Mouse (Mus musculus): ENCODE data around the gene Polr1b. TPM values are rescaled to one million over a fixed set of nuclear protein-coding genes. Genes with fewer than 3 reads are reported as not detected.

Polr1b gene
- polyA plus RNA-seq, 1 experiment from 2014 or later = 33.6 TPM

DNA sequence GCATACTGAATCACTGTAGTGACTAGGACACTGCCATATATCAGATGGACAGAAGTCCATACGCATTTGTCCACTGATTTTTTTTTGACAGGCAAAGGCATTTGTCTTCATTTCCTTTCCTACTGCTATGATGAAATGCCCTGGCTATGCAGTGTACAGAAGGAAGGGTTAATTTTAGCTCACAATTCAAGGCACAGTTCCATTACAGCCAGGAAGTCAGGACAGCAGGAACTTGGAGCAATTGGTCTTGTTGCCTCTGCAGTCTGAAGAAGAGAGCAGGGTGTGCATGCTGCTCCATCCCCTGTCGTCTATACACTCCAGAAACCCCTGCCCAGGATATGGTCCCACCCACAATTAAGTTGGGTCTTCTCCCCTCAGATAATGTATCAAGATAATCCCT is 21.6 kb upstream of the Polr1b start:
- no peak overlapping the region for H3K4me2 ChIP-seq (replicated peaks)
- H3K27me3 ChIP-seq = no peaks in the 10 kb centered on the region
- 84% methylated on average over 2 of the region's 2 CpGs for WGBS
- H3K4me3 ChIP-seq = no peak overlapping the region
- no peak overlapping the region for H3K9ac ChIP-seq
- H3K4me1 ChIP-seq = no peaks in the 10 kb centered on the region
- ATAC-seq (ENCODE audit: insufficient number of reproducible peaks, insufficient read depth, low FRiP score, low TSS enrichment) = no peak
- H3K9me3 ChIP-seq = no peaks in the 10 kb centered on the region
- peaks cover 56% of the 10 kb centered on the region; the same call in 1 of the 2 replicates for H3K36me3 ChIP-seq
- H3K27ac ChIP-seq = no peak overlapping the region

GRCm38 (mm10) chr2:129081097-129081496 is 19.7 kb upstream of the Polr1b start:
- Histone ChIP-seq H3K4me3 (no peak overlapping the region), H3K27me3 (no peaks in the 10 kb centered on the region), H3K9me3 (no peaks in the 10 kb centered on the region), H3K4me1 (no peaks in the 10 kb centered on the region), H3K9ac (no peak overlapping the region), H3K4me2 (replicated peaks) (no peak overlapping the region), H3K27ac (no peak overlapping the region), H3K36me3 (peaks cover 65% of the 10 kb centered on the region)
- 61% methylated on average over 13 of the region's 13 CpGs for WGBS
- no peak for ATAC-seq (ENCODE audit: insufficient number of reproducible peaks, insufficient read depth, low FRiP score, low TSS enrichment)

GRCm38 (mm10) chr2:129083514-129083913 is 17.3 kb upstream of the Polr1b start:
- Histone ChIP-seq H3K4me2 (replicated peaks) (no peak overlapping the region), H3K27ac (no peak overlapping the region), H3K4me1 (no peaks in the 10 kb centered on the region), H3K27me3 (no peaks in the 10 kb centered on the region), H3K9ac (no peak overlapping the region), H3K4me3 (no peak overlapping the region), H3K9me3 (no peaks in the 10 kb centered on the region), H3K36me3 (peaks cover 51% of the 10 kb centered on the region)
- ATAC-seq (ENCODE audit: insufficient number of reproducible peaks, insufficient read depth, low FRiP score, low TSS enrichment) = no peak
- WGBS = 90% methylated on average over 5 of the region's 5 CpGs

- Histone ChIP-seq H3K9me3 (no peaks in the 10 kb centered on the region), H3K36me3 (peaks cover 53% of the 10 kb centered on the region), H3K4me2 (replicated peaks) (no peak overlapping the region), H3K27ac (no peak overlapping the region), H3K27me3 (no peaks in the 10 kb centered on the region), H3K4me3 (no peak overlapping the region), H3K4me1 (no peaks in the 10 kb centered on the region), H3K9ac (no peak overlapping the region)
- WGBS = 50% methylated on average over 2 of the region's 2 CpGs
- ATAC-seq (ENCODE audit: insufficient number of reproducible peaks, insufficient read depth, low FRiP score, low TSS enrichment) = no peak
Measured at GRCm38 (mm10) chr2:129084959-129085358, 15.8 kb upstream of the Polr1b start.

GRCm38 (mm10) chr2:129087520-129087919 is 13.3 kb upstream of the Polr1b start:
- Histone ChIP-seq H3K9me3 (no peaks in the 10 kb centered on the region), H3K4me2 (replicated peaks) (no peak overlapping the region), H3K4me3 (no peak overlapping the region), H3K9ac (no peak overlapping the region), H3K4me1 (no peaks in the 10 kb centered on the region), H3K27ac (no peak overlapping the region), H3K27me3 (no peaks in the 10 kb centered on the region), H3K36me3 (peaks cover 48% of the 10 kb centered on the region)
- no peak for ATAC-seq (ENCODE audit: insufficient number of reproducible peaks, insufficient read depth, low FRiP score, low TSS enrichment)
- 97% methylated on average over 1 of the region's 1 CpGs for WGBS

- Histone ChIP-seq H3K27ac (no peak overlapping the region), H3K9me3 (no peaks in the 10 kb centered on the region), H3K27me3 (no peaks in the 10 kb centered on the region), H3K9ac (no peak overlapping the region), H3K4me2 (replicated peaks) (no peak overlapping the region), H3K36me3 (peaks cover 65% of the 10 kb centered on the region), H3K4me1 (no peaks in the 10 kb centered on the region), H3K4me3 (no peak overlapping the region)
- ATAC-seq (ENCODE audit: insufficient number of reproducible peaks, insufficient read depth, low FRiP score, low TSS enrichment) = no peak
- WGBS = 80% methylated on average over 4 of the region's 4 CpGs
Measured at GRCm38 (mm10) chr2:129090370-129090769, 10.4 kb upstream of the Polr1b start.

DNA sequence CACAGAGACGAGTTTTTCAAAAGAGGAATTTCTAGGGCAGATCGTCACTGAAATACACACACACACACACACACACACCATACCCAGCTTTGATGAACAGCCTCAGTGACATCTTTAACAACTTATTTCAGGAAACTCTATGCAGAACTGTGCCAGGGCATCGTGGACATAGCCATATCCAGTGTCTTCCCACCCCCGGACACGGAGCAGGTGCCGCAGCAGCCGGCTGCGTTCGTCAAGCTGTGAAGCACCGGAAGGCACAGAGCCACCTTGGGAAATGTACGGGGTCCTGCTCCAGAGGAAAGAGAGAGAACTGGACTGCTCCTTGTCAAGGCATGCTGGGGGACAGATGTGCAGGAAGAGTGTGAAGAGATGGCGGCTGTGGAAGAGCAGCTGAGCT is 8.0 kb upstream of the Polr1b start:
- Histone ChIP-seq H3K9ac (no peak overlapping the region), H3K27ac (no peak overlapping the region), H3K9me3 (no peaks in the 10 kb centered on the region), H3K36me3 (peaks cover 53% of the 10 kb centered on the region), H3K27me3 (no peaks in the 10 kb centered on the region), H3K4me1 (no peaks in the 10 kb centered on the region), H3K4me2 (replicated peaks) (no peak overlapping the region), H3K4me3 (no peak overlapping the region)
- ATAC-seq (ENCODE audit: insufficient number of reproducible peaks, insufficient read depth, low FRiP score, low TSS enrichment) = no peak
- 95% methylated on average over 12 of the region's 12 CpGs for WGBS

DNA sequence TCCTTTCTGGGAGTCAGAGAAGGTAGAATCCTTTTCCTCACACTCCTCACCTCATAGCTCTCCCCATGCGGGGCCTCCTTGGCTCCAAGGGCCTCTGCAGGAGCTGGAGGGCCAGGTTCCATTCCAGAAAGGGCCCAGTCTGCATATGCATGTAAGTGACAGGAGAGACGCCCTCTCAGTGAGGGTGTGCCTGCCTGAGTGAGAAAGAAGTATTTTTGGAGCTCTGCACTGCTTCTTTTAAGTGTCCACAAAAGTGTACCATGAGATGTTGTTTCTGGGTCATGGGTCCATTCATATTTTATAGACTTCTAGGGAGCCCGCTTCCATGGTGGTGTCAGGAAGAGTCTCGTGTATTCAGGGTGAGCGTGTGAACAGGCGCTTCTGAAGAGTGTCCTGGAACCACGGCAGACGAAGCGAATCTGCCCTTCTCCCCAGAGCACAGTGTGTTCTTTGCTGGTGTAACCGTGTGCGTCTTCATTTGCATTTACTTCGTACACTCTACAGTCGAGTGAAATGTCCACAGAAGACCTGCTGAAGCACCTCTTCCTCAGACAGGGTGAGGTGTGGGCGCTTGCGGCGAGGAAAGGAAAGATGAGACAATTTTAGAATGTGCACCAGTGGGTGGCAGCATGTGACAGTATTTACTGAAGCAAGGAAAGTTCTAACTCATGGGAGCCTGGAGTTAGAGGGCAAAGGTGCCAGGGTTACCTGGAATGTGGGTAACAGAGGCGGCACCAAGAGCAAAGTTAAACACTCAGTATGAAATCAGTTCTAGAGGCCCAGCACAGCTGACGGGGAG is 6.7 kb upstream of the Polr1b start:
- ATAC-seq (ENCODE audit: insufficient number of reproducible peaks, insufficient read depth, low FRiP score, low TSS enrichment) = no peak
- H3K9me3 ChIP-seq = no peaks in the 10 kb centered on the region
- no peak overlapping the region for H3K4me3 ChIP-seq
- H3K9ac ChIP-seq = no peak overlapping the region
- peaks cover 44% of the 10 kb centered on the region for H3K36me3 ChIP-seq
- 88% methylated on average over 18 of the region's 18 CpGs for WGBS
- H3K27me3 ChIP-seq = no peaks in the 10 kb centered on the region
- H3K4me2 ChIP-seq (replicated peaks) = no peak overlapping the region
- no peak overlapping the region for H3K27ac ChIP-seq
- H3K4me1 ChIP-seq = no peaks in the 10 kb centered on the region

- no peak overlapping the region for H3K27ac ChIP-seq
- no peak overlapping the region for H3K4me3 ChIP-seq
- ATAC-seq (ENCODE audit: insufficient number of reproducible peaks, insufficient read depth, low FRiP score, low TSS enrichment) = no peak
- no peaks in the 10 kb centered on the region for H3K4me1 ChIP-seq
- 92% methylated on average over 5 of the region's 5 CpGs for WGBS
- H3K27me3 ChIP-seq = no peaks in the 10 kb centered on the region
- H3K36me3 ChIP-seq = peaks cover 73% of the 10 kb centered on the region
- no peak overlapping the region for H3K4me2 ChIP-seq (replicated peaks)
- H3K9ac ChIP-seq = no peak overlapping the region
- no peaks in the 10 kb centered on the region for H3K9me3 ChIP-seq
Measured at GRCm38 (mm10) chr2:129112924-129113323, 12.1 kb downstream of the Polr1b start.

DNA sequence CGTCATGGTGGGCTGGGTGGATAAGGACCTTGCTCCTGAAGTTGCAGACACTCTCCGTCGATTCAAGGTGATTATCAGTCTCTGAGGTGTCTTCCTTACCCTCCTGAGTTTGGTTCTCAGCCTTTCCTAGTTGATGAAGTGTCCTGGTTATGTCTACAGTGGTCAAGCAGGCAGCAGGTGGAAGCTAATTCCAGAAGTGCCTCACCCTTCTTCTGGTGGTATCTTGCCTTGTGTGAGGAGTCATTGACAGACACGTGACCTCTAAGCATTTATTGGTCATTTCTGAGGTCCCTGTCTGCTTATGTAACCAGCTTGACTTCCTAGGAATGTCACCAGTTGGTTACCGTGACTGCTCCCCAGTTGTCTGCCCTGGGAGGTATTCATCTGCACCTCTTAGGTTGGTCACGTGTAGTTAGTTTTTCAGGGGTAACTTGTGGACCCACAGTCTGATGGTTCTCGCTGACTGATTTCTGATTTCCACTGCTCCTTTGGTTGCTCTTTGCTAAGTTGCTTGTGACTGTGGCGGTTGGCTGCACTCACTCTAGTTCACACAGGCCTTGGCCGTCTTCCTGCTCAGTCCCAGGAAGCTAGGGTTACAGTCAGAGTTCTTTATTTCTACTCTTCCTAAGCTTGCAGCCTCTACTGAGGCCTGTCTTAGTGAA is 15.0 kb downstream of the Polr1b start:
- Histone ChIP-seq H3K4me1 (no peaks in the 10 kb centered on the region), H3K27ac (no peak overlapping the region), H3K4me3 (no peak overlapping the region), H3K27me3 (no peaks in the 10 kb centered on the region), H3K36me3 (peaks cover 84% of the 10 kb centered on the region), H3K4me2 (replicated peaks) (no peak overlapping the region), H3K9ac (no peak overlapping the region), H3K9me3 (no peaks in the 10 kb centered on the region)
- ATAC-seq (ENCODE audit: insufficient number of reproducible peaks, insufficient read depth, low FRiP score, low TSS enrichment) = no peak
- 94% methylated on average over 9 of the region's 9 CpGs for WGBS

DNA sequence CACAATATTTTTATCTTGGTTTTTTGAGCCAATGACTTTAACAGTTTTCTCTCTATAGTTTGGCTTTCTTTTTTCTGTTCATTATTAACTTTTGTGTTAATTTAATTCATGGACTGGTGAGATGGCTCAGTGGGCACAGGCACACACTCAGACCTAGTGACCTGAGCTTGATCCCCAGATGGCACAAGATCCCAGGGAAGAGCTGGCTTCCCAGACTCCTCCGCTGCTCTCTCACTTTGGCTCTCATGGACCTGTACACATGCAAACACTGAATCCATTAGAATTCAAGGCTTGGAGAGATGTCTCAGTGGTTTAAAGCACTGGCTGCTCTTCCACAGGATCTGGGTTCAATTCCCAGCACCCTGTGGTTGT is 15.6 kb downstream of the Polr1b start:
- WGBS = 92% methylated on average over 1 of the region's 1 CpGs
- Histone ChIP-seq H3K9me3 (no peaks in the 10 kb centered on the region), H3K36me3 (peaks cover 87% of the 10 kb centered on the region), H3K4me3 (no peak overlapping the region), H3K4me2 (replicated peaks) (no peak overlapping the region), H3K9ac (no peak overlapping the region), H3K27me3 (no peaks in the 10 kb centered on the region), H3K27ac (no peak overlapping the region), H3K4me1 (no peaks in the 10 kb centered on the region)
- ATAC-seq (ENCODE audit: insufficient number of reproducible peaks, insufficient read depth, low FRiP score, low TSS enrichment) = no peak

DNA sequence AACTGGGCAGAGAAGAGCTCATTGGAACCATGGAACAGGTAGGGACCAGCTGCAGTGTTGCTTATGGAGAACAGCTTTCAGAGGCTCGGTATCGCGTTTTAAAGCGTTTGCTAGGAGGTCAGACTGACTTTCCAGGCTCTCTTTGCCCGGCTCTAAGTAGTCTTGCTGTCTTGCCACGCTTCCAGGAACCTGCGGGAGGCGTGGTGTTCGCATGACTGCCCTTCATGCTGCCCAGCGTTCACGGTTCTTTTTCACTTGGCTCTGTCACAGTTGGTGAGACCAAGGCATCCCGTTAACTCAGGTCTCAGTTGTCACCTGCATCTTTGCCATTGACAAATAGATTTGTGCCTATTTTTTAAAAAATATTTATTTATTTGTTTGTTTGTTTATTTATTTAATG is 17.3 kb downstream of the Polr1b start:
- Histone ChIP-seq H3K27ac (no peak overlapping the region), H3K4me3 (no peak overlapping the region), H3K4me1 (no peaks in the 10 kb centered on the region), H3K9me3 (no peaks in the 10 kb centered on the region), H3K4me2 (replicated peaks) (no peak overlapping the region), H3K27me3 (no peaks in the 10 kb centered on the region), H3K9ac (no peak overlapping the region), H3K36me3 (peaks cover 90% of the 10 kb centered on the region)
- WGBS = 93% methylated on average over 12 of the region's 12 CpGs
- ATAC-seq (ENCODE audit: insufficient number of reproducible peaks, insufficient read depth, low FRiP score, low TSS enrichment) = no peak

Measured in embryonic facial prominence, embryonic 12.5 days (tissue).